Mouse (Mus musculus) cortical plate, adult 2 months (tissue): ENCODE results near the gene Efna1. TPM values are rescaled to one million over a fixed set of nuclear protein-coding genes. Genes with fewer than 3 reads are reported as not detected.

Source experiments
- H3K27ac ChIP-seq: fragments of 200-500 bp; 2 replicates; pipeline ENCODE4 v1.5.1; 2012; ENCODE audit warnings: low read length, control low read depth, inconsistent platforms; ENCODE audit not compliant: insufficient read depth
- H3K4me1 ChIP-seq: fragments of 200-500 bp; 2 replicates; pipeline ENCODE4 v1.6.1; 2011; ENCODE audit warnings: low read length; ENCODE audit not compliant: control insufficient read depth, insufficient read depth
- H3K4me3 ChIP-seq: fragments of 200-500 bp; 2 replicates; pipeline ENCODE4 v1.5.1; 2011; ENCODE audit warnings: mild to moderate bottlenecking, low read length, control low read depth; ENCODE audit not compliant: insufficient read depth
- CTCF ChIP-seq: fragments of 200-500 bp; IDR thresholded peaks from 2 replicates; pipeline ENCODE4 v1.5.1; 2011; ENCODE audit warnings: mild to moderate bottlenecking, control low read depth, low read length; ENCODE audit not compliant: insufficient read depth; ENCODE audit errors: extremely low read depth
- POLR2A ChIP-seq: fragments of 200-500 bp; IDR thresholded peaks from 2 replicates; pipeline ENCODE4 v1.6.1; 2011; ENCODE audit warnings: mild to moderate bottlenecking, low read length, control low read depth; ENCODE audit not compliant: insufficient read depth; ENCODE audit errors: extremely low read depth
- polyA plus RNA-seq: library from polyadenylated mRNA; depleted of rRNA; stranded (reverse); fragments of >200 nt; gene quantifications from 2 replicates; pipeline ENCODE4 v1.2.3, GENCODE M21; 2012

The Efna1 gene
- polyA plus RNA-seq, 1 experiment, result 11.7 TPM

GRCm38 (mm10) chr3:89250435-89251040 is 30.4 kb downstream of the Efna1 start:
- Histone ChIP-seq H3K4me3 (no peak overlapping the region), H3K4me1 (peaks cover 2% of the 10 kb centered on the region; the same call in 1 of the 2 replicates), H3K27ac (no peak overlapping the region)
- no peak; the same call in 1 of the 2 replicates for TF ChIP-seq POLR2A
- peak; percentile 90 for TF ChIP-seq CTCF

- Histone ChIP-seq H3K27ac (no peak overlapping the region), H3K4me3 (no peak overlapping the region), H3K4me1 (peaks cover 2% of the 10 kb centered on the region; the same call in 1 of the 2 replicates)
- TF ChIP-seq CTCF (no peak), POLR2A (no peak)
Observed at GRCm38 (mm10) chr3:89247466-89247865, 33.5 kb downstream of the Efna1 start.

GRCm38 (mm10) chr3:89246261-89247100 is 34.5 kb downstream of the Efna1 start, which contains the start of gene Trim46:
TSS of gene Trim46 (minus strand) at chr3:89246309.
- peak; percentile 94 for TF ChIP-seq CTCF
- TF ChIP-seq POLR2A, result peak; percentile 60; the same call in 1 of the 2 replicates
- Histone ChIP-seq H3K4me3 (peak within 1 kb of the TSS; percentile 70), H3K4me1 (peaks cover 2% of the 10 kb centered on the region; the same call in 1 of the 2 replicates), H3K27ac (peak within 1 kb of the TSS; percentile 83)

- no peak for TF ChIP-seq CTCF
- TF ChIP-seq POLR2A, result 0 out of 2 replicates have a peak, but pooled peaks have one; percentile 15
- Histone ChIP-seq H3K4me1 (peaks cover 2% of the 10 kb centered on the region; the same call in 1 of the 2 replicates), H3K27ac (peak within 1 kb of the TSS; percentile 83), H3K4me3 (peak within 1 kb of the TSS; percentile 70)
Observed at GRCm38 (mm10) chr3:89245688-89246171, 35.2 kb downstream of the Efna1 start, which contains the start of gene Krtcap2. TSS of gene Krtcap2 (plus strand) at chr3:89245966.

DNA sequence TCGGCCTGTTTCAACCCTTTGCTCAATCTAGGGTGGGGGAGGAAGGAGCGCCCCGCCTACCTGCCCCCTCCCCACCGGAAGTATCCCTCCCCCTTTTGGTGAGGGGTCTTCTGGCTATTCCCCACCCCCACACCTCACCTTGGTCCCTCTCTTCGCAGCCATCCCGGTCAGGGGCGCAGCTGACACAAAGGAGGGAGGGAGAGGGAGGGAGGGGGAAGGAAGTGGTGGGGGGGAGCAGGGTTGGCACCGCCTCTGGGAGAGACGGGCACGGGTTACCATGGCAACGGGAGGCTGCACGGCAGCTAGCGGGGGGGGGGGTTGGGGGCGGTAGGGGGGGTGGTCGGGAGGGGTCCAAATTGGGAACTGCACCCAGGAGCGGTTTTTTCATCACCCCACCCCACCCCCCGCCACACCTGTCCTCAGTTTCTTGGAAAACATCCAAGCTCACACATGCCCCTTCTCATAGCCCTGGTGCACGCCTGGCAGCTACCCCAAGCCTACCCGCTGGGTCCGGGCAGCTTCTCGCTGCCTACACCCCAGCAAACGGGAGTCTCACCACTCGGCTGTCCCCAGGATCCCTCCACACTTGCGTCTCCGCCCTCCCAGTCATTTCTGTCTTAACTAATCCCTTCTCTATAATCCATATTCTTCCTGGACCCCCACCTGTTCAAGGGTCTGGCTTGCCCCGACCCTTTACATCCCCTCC is 35.8 kb downstream of the Efna1 start:
- H3K27ac ChIP-seq, result peak overlapping the region; percentile 83
- peak overlapping the region; percentile 70 for H3K4me3 ChIP-seq
- TF ChIP-seq CTCF (no peak), POLR2A (no peak)
- H3K4me1 ChIP-seq, result peaks cover 2% of the 10 kb centered on the region; the same call in 1 of the 2 replicates

- TF ChIP-seq POLR2A (no peak), CTCF (0 out of 2 replicates have a peak, but pooled peaks have one; percentile 7)
- Histone ChIP-seq H3K27ac (no peak overlapping the region), H3K4me3 (peak overlapping the region; percentile 70), H3K4me1 (peaks cover 2% of the 10 kb centered on the region; the same call in 1 of the 2 replicates)
Observed at GRCm38 (mm10) chr3:89244158-89244981, 36.6 kb downstream of the Efna1 start.

GRCm38 (mm10) chr3:89243609-89244008 is 37.3 kb downstream of the Efna1 start:
- TF ChIP-seq CTCF, result peak; percentile 32; the same call in 1 of the 2 replicates
- TF ChIP-seq POLR2A, result no peak
- Histone ChIP-seq H3K27ac (no peak overlapping the region), H3K4me1 (peaks cover 4% of the 10 kb centered on the region; the same call in 1 of the 2 replicates), H3K4me3 (peak overlapping the region; percentile 70)

- H3K27ac ChIP-seq, result no peak overlapping the region
- peaks cover 4% of the 10 kb centered on the region for H3K4me1 ChIP-seq
- no peak overlapping the region for H3K4me3 ChIP-seq
- peak; percentile 82 for TF ChIP-seq CTCF
- no peak for TF ChIP-seq POLR2A
Observed at GRCm38 (mm10) chr3:89242331-89242895, 38.5 kb downstream of the Efna1 start.

GRCm38 (mm10) chr3:89238494-89238893 is 42.4 kb downstream of the Efna1 start:
- Histone ChIP-seq H3K4me1 (peaks cover 1% of the 10 kb centered on the region), H3K4me3 (no peak overlapping the region), H3K27ac (no peak overlapping the region)
- TF ChIP-seq CTCF, result no peak
- TF ChIP-seq POLR2A, result no peak
